Mouse (Mus musculus) small intestine, adult 2 months (tissue): ENCODE results near the gene Rasgrf1.

Experiments used
- CTCF ChIP-seq: fragments of 200-500 bp; IDR thresholded peaks from 2 replicates; pipeline ENCODE4 v1.5.1; 2012; ENCODE audit warnings: low read depth, mild to moderate bottlenecking, control low read depth, inconsistent platforms, low read length, moderate library complexity, mixed read lengths; ENCODE audit not compliant: insufficient replicate concordance, insufficient read length; ENCODE audit errors: extremely low read depth
- POLR2A ChIP-seq: fragments of 200-500 bp; IDR thresholded peaks from 2 replicates; pipeline ENCODE4 v1.6.1; 2012; ENCODE audit warnings: low read depth, mild to moderate bottlenecking, control low read depth, inconsistent platforms, low read length, moderate library complexity

DNA sequence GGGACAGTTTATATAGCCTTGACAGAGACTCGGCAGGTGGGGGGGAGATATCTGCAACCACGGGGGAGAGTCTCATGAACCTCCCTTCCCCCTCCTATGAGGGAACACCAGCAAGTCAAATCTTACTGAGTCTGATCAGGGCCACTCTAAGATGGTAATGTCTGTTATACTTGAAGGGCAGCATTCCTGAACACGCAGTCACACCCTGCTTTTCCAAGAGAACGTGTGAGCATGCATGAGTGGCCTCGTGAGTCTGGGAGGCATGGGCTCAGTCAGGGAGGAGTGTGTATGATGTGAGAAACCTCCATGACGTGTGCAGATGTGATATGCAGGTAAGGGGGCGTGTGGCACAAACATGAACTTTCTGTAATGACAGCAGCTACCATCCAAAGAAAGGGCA lies 159.8 kb downstream of the Rasgrf1 start:
- TF ChIP-seq POLR2A (no peak), CTCF (no peak)
